In the genomic region with DNA sequence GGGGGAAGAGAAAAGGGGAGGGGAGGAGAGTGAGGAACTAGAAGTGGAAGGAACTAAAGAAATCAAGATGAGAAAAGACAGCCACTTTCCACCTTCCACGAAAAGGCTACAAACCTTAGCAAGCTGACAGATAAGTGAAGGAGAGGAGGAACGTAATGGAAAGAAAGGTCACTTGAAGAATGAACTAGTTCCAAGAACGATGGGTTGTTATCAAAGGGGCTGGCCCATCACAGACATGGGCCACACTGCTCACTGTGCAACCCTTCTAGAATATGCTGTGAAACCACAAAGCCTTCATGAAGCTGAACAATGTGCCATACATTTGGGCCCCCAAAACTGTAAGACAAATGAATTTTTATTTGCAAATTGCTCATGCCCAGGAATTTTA, we compare ENCODE assay signal across 19 mouse cellular contexts.
"Had no signal": no experiment of that assay in that cellular context is flagged by ENCODE, and none has a peak within 500 bp of the region (broad histone marks: within the 10 kb centered on the region; RNA-seq: fewer than 3 reads in every experiment).

No protein-coding gene starts in this region.

- H3K27me3 ChIP-seq: neural tube, embryonic 15.5 days had no signal

- H3K9me3 ChIP-seq: limb, embryonic 10.5 days; midbrain, embryonic 10.5 days; neural tube, embryonic 15.5 days had no signal

- H3K27ac ChIP-seq: kidney, postnatal 0 days; limb, embryonic 10.5 days; midbrain, embryonic 10.5 days; neural tube, embryonic 15.5 days had no signal

- H3K4me1 ChIP-seq: limb, embryonic 10.5 days; midbrain, embryonic 10.5 days had no signal

- H3K4me3 ChIP-seq: limb, embryonic 10.5 days; midbrain, embryonic 10.5 days; myocyte; neural tube, embryonic 15.5 days had no signal

- H3K9ac ChIP-seq: neural tube, embryonic 15.5 days had no signal

- DNase-seq: kidney, adult 8-10 months; kidney, postnatal 36 days; layer of hippocampus, adult 9-11 months; lung, adult 2 months; lung, postnatal 4 days; midbrain, embryonic 14.5 days; retina, postnatal 1 day; right cerebral cortex, postnatal 4 days; spleen, adult 18-20 months; thymus, adult 18-20 months; thymus, postnatal 25 days had no signal

- H3K4me2 ChIP-seq: neural tube, embryonic 15.5 days had no signal

- H3K36me3 ChIP-seq: limb, embryonic 10.5 days; midbrain, embryonic 10.5 days; neural tube, embryonic 15.5 days had no signal

- ATAC-seq: inflammation-experienced regulatory T-cells, adult 6 months; intestine, postnatal 0 days; lung, postnatal 0 days had no signal
